Mouse (Mus musculus) heart, postnatal 0 days (tissue): ENCODE measurements around the gene Cic.

Experiments used
- CTCF ChIP-seq: IDR thresholded peaks from 2 replicates; pipeline ENCODE4 v1.5.1; 2016; ENCODE audit warnings: antibody characterized with exemption, control low read depth, low read depth
- EP300 ChIP-seq: IDR thresholded peaks from 2 replicates; pipeline ENCODE4 v1.6.1; 2016; ENCODE audit warnings: antibody characterized with exemption, low read depth

DNA sequence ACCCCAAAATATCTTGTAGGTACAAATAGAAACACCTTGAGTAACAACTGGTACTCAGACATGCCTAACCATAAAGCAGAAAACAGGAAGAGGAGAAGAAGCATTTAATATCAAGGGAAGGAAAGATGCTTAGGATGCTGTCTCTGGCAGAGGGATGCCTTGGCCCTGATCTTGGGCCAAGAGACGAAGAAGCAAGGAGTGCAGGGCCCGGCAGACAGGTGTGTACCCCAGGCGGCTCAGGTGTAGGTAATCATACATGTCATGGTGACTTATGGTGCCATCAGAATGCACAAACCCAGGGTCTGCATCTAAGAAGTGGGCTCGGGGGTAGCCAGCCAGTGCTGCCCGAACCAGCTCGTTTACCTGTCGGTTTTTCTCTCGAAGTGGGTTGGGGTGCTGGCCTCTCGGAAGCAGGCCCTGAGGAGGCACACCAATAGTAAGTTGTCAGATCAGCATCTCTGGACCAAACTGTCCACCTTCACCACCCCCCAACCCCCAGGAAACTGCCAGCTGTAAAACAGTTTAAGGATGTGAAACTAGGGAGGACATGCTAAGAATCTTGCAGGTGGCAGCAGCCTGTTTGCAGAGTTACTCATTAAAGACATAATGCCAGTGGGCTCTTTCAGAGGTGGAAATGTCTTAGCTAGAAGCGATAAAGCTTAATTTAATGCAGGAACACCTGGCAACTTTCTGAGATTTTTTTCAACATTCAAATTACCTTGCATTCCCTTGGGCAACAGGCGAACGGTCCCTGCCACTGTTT, 27.6 kb downstream of the Cic start:
- TF ChIP-seq CTCF (no peak), EP300 (no peak)
